8 mouse cellular contexts compared by ENCODE assay signal in genomic region chr6:86126953-86127581, GRCm38 (mm10).
A peak's percentile ranks its signal among the peaks of the same experiment; 100 is the strongest.
DNase-seq lines count a peak whose midpoint lies in the region; ATAC-seq and TF ChIP-seq lines count a peak whose summit lies in the region.

No protein-coding gene starts in this region.

- no peak for TF ChIP-seq POLR2A in heart, adult 2 months (IDR thresholded peaks at IDR 0.05; ENCODE audit: insufficient read depth, low read depth, low read length)
- TF ChIP-seq POLR2A in liver, adult 2 months (IDR thresholded peaks at IDR 0.05; ENCODE audit: extremely low read depth, insufficient read depth, low read length): no peak

- H3K27me3 ChIP-seq in heart, adult 2 months (ENCODE audit: control insufficient read depth, insufficient read depth, low read length): no peaks in the 10 kb centered on the region
- H3K27me3 ChIP-seq in heart, embryonic 12.5 days (replicated peaks): 0 out of 2 replicates have a peak, but pooled peaks cover 6% of the 10 kb centered on the region
- H3K27me3 ChIP-seq in G1E (ENCODE audit: insufficient read depth, low read length): no peaks in the 10 kb centered on the region
- H3K27me3 ChIP-seq in hindbrain, embryonic 15.5 days: no peaks in the 10 kb centered on the region
- no peaks in the 10 kb centered on the region for H3K27me3 ChIP-seq in liver, adult 2 months (ENCODE audit: control insufficient read depth, insufficient read depth, low read length)
- H3K27me3 ChIP-seq in neural tube, embryonic 12.5 days (replicated peaks): no peaks in the 10 kb centered on the region

- H3K79me2 ChIP-seq in heart, adult 2 months (replicated peaks; ENCODE audit: control insufficient read depth, insufficient read depth, low read length): no peaks in the 10 kb centered on the region
- no peaks in the 10 kb centered on the region for H3K79me2 ChIP-seq in liver, adult 2 months (ENCODE audit: control insufficient read depth, insufficient read depth, low read length)

- no peak overlapping the region for H3K4me2 ChIP-seq in heart, embryonic 12.5 days
- H3K4me2 ChIP-seq in hindbrain, embryonic 15.5 days: no peak overlapping the region
- no peak overlapping the region for H3K4me2 ChIP-seq in neural tube, embryonic 12.5 days (replicated peaks)

- DNase-seq in heart, adult 2 months: peak; percentile 5 to 28
- no peak for DNase-seq in G1E (ENCODE audit: low spot score)
- DNase-seq in cerebellum, postnatal 36 days: peak; percentile 48 to 60
- DNase-seq in liver, adult 2 months (ENCODE audit: extremely low read depth, low read depth, low spot score): peak; percentile 46
- peak; percentile 64 for DNase-seq in thymus, postnatal 14 days

- H3K4me1 ChIP-seq in heart, adult 2 months (ENCODE audit: control insufficient read depth, insufficient read depth, low read length): no peaks in the 10 kb centered on the region
- H3K4me1 ChIP-seq in heart, embryonic 12.5 days (replicated peaks): no peaks in the 10 kb centered on the region
- H3K4me1 ChIP-seq in G1E (ENCODE audit: insufficient read depth, low read depth, low read length): peaks cover 88% of the 10 kb centered on the region
- 0 out of 2 replicates have a peak, but pooled peaks cover 2% of the 10 kb centered on the region for H3K4me1 ChIP-seq in hindbrain, embryonic 15.5 days (replicated peaks)
- peaks cover 10% of the 10 kb centered on the region; the same call in 1 of the 2 replicates for H3K4me1 ChIP-seq in liver, adult 2 months (ENCODE audit: control insufficient read depth, insufficient read depth, low read length)
- no peaks in the 10 kb centered on the region for H3K4me1 ChIP-seq in neural tube, embryonic 12.5 days

- intact Hi-C loops in heart, adult 2 months (cut with DNase I): loop anchor here (1.0 to 5.0 kb wide), 2 partner anchors 237 to 275 kb away; partner anchors contain the start of gene Tia1

- no peak overlapping the region for H3K27ac ChIP-seq in heart, adult 2 months
- H3K27ac ChIP-seq in heart, embryonic 12.5 days (ENCODE audit: poor library complexity, severe bottlenecking): no peak overlapping the region
- no peak overlapping the region for H3K27ac ChIP-seq in hindbrain, embryonic 15.5 days (replicated peaks)
- H3K27ac ChIP-seq in liver, adult 2 months (replicated peaks; ENCODE audit: insufficient read depth, low read depth, low read length): no peak overlapping the region
- H3K27ac ChIP-seq in neural tube, embryonic 12.5 days: no peak overlapping the region

- ATAC-seq in heart, embryonic 12.5 days (ENCODE audit: insufficient number of reproducible peaks, low FRiP score): no peak
- no peak for ATAC-seq in G1E (ENCODE audit: extremely low read depth, insufficient number of reproducible peaks, low FRiP score, poor library complexity, severe bottlenecking)
- peak; percentile 52; the same call in 1 of the 2 replicates for ATAC-seq in hindbrain, embryonic 15.5 days (ENCODE audit: low FRiP score, low read depth)
- peak; percentile 58; the same call in 1 of the 2 replicates for ATAC-seq in neural tube, embryonic 12.5 days (ENCODE audit: low FRiP score, low read depth)

- no peak overlapping the region for H3K9ac ChIP-seq in heart, adult 2 months (ENCODE audit: low read depth, low read length)
- H3K9ac ChIP-seq in heart, embryonic 12.5 days: no peak overlapping the region
- H3K9ac ChIP-seq in hindbrain, embryonic 15.5 days: no peak overlapping the region
- no peak overlapping the region for H3K9ac ChIP-seq in liver, adult 2 months (ENCODE audit: low read depth, low read length)
- no peak overlapping the region for H3K9ac ChIP-seq in neural tube, embryonic 12.5 days

- no peak for TF ChIP-seq EP300 in heart, adult 2 months (IDR thresholded peaks at IDR 0.05; ENCODE audit: insufficient read depth, low read depth, low read length)

- H3K36me3 ChIP-seq in heart, adult 2 months (ENCODE audit: control insufficient read depth, insufficient read depth, low read length): no peaks in the 10 kb centered on the region
- no peaks in the 10 kb centered on the region for H3K36me3 ChIP-seq in heart, embryonic 12.5 days
- peaks cover 3% of the 10 kb centered on the region for H3K36me3 ChIP-seq in G1E (replicated peaks)
- no peaks in the 10 kb centered on the region for H3K36me3 ChIP-seq in hindbrain, embryonic 15.5 days
- H3K36me3 ChIP-seq in liver, adult 2 months (ENCODE audit: control insufficient read depth, insufficient read depth, low read length): no peaks in the 10 kb centered on the region
- H3K36me3 ChIP-seq in neural tube, embryonic 12.5 days: no peaks in the 10 kb centered on the region

- TF ChIP-seq CTCF in heart, adult 2 months (IDR thresholded peaks at IDR 0.05): peak; percentile 38
- TF ChIP-seq CTCF in G1E (IDR thresholded peaks at IDR 0.05; ENCODE audit: low read depth, low read length): peak; percentile 22; the same call in 1 of the 2 replicates
- TF ChIP-seq CTCF in liver, adult 2 months (IDR thresholded peaks at IDR 0.05; ENCODE audit: low read depth, low read length): peak; percentile 59; the same call in 1 of the 2 replicates

- H3K4me3 ChIP-seq in heart, adult 2 months: no peak overlapping the region
- H3K4me3 ChIP-seq in heart, embryonic 12.5 days: no peak overlapping the region
- no peak overlapping the region for H3K4me3 ChIP-seq in G1E (ENCODE audit: low read depth, low read length)
- H3K4me3 ChIP-seq in hindbrain, embryonic 15.5 days: no peak overlapping the region
- H3K4me3 ChIP-seq in liver, adult 2 months (ENCODE audit: insufficient read depth, low read depth, low read length): no peak overlapping the region
- no peak overlapping the region for H3K4me3 ChIP-seq in neural tube, embryonic 12.5 days

- 48% methylated on average over 2 of the region's 2 CpGs for WGBS in heart, adult 2 months
- 48% methylated on average over 2 of the region's 2 CpGs for WGBS in heart, embryonic 12.5 days
- 63% methylated on average over 2 of the region's 2 CpGs for WGBS in hindbrain, embryonic 15.5 days
- 46% methylated on average over 2 of the region's 2 CpGs for WGBS in liver, adult 2 months
- 66% methylated on average over 2 of the region's 2 CpGs for WGBS in neural tube, embryonic 12.5 days

- H3K9me3 ChIP-seq in heart, embryonic 12.5 days (replicated peaks): no peaks in the 10 kb centered on the region
- H3K9me3 ChIP-seq in G1E (replicated peaks): no peaks in the 10 kb centered on the region
- H3K9me3 ChIP-seq in hindbrain, embryonic 15.5 days: no peaks in the 10 kb centered on the region
- no peaks in the 10 kb centered on the region for H3K9me3 ChIP-seq in neural tube, embryonic 12.5 days

Comparison
In these comparisons a context has a peak if more than half of its experiments do, and no peak if none do; other contexts are left out.
1. ATAC-seq: peak in hindbrain, embryonic 15.5 days (single experiment) and neural tube, embryonic 12.5 days (single experiment); none in heart, embryonic 12.5 days (single experiment) and G1E (single experiment).
2. Peak in every context shown above with its lines, with median percentiles within 50 percentile points of each other: CTCF ChIP-seq.